Mouse (Mus musculus) Muller cell, postnatal 12 days (primary cell): ENCODE data around the gene Abcb5.

ENCODE experiments used
- DNase-seq: peaks from one replicate; pipeline ENCODE4 v3.0.0-alpha.2; 2015; ENCODE audit errors: inconsistent ontology term

The Abcb5 gene

GRCm38 (mm10) chr12:118848496-118849202, 117.6 kb downstream of the Abcb5 start:
- no peak for DNase-seq

DNA sequence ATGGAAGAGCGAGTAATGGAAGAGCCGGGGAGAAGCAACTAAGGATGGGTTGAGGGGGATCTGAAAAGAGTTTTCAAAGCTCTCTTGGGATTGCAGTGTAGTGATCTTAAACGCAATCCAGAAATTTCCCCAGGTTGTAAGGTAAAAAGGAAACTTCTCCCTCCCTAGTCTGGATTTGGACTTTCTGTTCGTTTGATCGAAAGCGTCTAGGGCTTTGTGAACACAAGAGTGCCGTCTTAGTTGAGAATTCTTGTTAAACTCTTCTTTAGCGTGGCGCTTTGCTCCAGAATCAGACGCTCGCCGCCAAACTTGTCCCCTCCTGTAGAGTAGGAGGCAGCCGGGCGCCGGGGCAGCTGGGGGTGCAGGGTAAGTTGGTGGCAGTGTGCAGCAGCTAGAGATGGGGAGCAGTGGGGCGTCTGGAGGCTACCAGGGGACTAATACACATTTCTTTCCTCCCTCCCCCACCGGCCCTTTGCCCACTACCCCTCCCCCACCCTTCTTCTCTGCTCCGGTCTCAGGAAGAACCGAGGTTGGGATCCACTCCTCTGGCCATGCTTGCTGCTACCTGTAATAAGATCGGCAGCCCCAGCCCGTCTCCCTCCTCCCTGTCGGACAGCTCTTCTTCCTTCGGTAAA, 118.2 kb downstream of the Abcb5 start:
- DNase-seq = no peak

- DNase-seq = no peak
These were observed 118.8 kb downstream of the Abcb5 start for GRCm38 (mm10) chr12:118847381-118847780.

GRCm38 (mm10) chr12:118846649-118847321, 119.4 kb downstream of the Abcb5 start:
- DNase-seq = no peak

- no peak for DNase-seq
These were observed 120.0 kb downstream of the Abcb5 start, which contains the start of gene Sp8 for GRCm38 (mm10) chr12:118846221-118846620. TSS of gene Sp8 (plus strand) at chr12:118846329.

GRCm38 (mm10) chr12:118845351-118845750, 120.9 kb downstream of the Abcb5 start:
- DNase-seq = no peak

GRCm38 (mm10) chr12:118844841-118845240, 121.4 kb downstream of the Abcb5 start:
- DNase-seq = no peak

GRCm38 (mm10) chr12:118844111-118844510, 122.1 kb downstream of the Abcb5 start:
- DNase-seq = no peak

DNA sequence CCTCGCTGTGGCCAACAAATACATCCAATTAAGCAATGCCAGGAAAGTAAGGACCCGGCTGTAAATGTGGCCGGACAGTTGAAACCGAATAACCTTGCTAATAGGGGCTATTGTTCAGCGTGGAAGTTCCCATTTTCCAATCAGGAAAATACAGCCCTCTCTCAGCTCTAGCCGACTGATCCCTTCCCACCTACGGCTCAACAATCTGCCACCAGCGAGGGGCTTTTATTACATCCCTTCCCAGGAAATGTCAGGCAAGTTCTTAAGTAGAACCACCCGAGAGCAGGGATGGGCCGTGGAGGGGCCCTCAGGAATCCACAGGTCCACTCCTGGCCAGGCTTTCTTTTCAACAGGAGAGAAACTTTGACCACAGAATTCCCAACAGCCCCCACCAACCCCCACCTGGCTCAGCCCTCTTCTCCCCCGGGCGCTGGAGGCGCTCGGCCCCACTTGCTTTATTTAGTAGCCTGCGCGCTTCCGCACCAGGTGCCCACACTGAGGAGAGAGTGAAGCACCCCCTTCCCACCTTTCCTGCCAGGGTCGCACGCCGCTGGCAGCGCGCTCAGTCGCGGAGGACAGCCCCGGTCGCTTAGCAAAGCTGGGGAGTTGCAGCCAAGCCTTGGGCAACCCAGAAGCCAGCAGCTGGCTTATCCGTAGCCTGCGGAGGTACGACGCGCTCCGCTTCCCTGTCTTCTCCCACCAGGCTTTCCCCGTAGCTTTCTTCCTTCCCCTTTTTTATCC, 123.4 kb downstream of the Abcb5 start:
- DNase-seq = no peak

DNA sequence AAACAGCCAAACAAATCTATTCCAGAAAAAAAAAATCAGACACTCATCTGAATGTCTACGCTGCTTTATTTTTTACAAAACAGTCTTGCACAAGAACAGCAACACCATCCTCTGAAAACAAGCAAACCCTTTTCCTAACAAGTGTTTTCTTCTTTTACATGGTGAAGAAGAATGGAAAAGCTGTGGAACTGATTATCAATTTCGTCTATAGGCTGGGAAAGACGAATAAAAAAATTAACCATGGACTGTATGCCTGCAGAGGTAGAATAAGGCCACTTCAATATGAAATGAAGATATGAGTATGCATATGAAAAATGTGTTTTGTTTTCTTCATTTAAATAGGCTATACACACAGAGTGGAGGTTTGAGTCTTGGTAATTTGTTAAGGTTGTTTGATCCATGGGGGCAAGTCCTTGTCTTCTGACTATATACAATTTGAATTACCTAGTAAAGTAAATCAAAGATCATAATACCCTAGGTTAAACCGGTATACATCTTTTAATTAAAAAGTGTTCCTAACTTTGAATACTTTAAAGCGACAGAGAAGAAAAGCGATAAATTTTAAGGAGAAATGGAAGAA, 124.2 kb downstream of the Abcb5 start:
- no peak for DNase-seq

- no peak for DNase-seq
These were observed 124.8 kb downstream of the Abcb5 start for GRCm38 (mm10) chr12:118841381-118841922.

DNA sequence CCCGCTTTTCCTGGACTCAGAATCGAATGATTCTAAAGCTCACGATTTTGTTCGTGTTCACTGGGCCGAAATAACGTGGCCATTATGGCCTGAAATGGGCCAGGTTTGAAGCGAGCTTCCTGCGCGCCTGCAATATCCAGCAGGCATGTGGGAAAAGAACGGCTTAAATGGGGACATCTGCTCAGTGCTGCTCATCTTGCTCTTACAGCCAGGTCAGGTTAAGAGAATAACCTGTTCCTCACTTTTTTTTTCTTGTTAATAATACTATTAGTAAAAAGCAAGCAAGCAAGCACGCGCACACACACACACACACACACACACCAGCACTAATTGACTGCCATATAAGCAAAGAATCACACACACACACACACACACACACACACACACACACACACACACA, 125.4 kb downstream of the Abcb5 start:
- no peak for DNase-seq

DNA sequence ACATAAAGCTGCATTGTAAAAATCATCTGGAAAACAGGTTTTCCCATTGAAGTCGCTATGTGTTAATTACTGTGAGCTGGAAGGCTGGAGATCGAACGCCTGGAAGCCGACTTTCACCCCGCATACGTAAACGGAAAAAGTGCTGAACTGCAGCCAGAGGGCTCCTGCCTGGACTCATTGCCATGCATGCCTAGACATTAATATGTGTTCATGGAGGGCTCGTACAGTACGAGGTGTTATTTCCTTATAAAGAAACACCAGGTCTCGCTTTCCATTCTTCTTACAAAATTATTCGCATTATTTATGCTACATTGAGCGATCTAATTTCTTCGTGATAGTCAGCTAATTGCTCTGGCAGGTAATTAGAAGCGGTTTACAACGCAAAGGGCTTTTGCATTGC, 125.9 kb downstream of the Abcb5 start:
- no peak for DNase-seq

DNA sequence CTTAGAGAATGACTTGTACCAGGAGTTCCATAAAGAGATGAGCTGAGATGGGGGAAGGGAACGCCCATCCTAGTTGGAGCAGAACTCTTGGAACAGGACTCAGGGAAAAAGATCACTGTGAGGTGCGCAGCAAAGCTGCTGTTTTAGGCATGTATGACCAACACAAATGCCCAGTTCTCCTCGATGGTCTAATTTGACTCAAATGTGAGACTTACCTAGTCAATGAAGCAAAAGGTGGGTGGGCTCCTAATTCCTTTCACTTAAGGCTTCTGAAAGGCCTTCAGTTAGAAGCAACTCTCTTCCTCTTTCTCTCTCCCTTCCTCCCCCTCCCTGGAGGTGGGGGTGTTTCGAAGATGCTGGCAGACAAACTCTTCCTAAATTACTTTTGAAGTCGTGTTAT, 126.8 kb downstream of the Abcb5 start:
- no peak for DNase-seq

DNA sequence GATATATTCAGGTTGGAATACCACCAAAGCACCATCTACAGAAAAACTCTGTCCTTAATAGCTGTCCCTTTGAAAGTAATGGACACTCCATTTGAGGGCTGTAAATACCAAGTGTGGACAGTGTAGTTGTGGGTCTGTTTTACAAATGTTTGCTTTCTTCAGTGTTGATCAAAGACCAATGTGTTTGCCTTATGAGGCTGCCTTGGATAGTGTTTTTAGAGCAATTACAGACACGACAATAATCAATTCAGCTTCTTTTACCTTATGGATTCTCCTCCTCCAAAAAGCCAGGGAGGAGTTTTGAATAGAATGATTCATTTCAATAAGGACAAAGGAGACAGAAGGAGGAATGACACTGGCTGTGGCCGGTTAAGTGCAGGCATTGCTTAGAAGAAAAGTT, 128.0 kb downstream of the Abcb5 start:
- DNase-seq = no peak

GRCm38 (mm10) chr12:118837361-118837760, 128.9 kb downstream of the Abcb5 start:
- DNase-seq = no peak

DNA sequence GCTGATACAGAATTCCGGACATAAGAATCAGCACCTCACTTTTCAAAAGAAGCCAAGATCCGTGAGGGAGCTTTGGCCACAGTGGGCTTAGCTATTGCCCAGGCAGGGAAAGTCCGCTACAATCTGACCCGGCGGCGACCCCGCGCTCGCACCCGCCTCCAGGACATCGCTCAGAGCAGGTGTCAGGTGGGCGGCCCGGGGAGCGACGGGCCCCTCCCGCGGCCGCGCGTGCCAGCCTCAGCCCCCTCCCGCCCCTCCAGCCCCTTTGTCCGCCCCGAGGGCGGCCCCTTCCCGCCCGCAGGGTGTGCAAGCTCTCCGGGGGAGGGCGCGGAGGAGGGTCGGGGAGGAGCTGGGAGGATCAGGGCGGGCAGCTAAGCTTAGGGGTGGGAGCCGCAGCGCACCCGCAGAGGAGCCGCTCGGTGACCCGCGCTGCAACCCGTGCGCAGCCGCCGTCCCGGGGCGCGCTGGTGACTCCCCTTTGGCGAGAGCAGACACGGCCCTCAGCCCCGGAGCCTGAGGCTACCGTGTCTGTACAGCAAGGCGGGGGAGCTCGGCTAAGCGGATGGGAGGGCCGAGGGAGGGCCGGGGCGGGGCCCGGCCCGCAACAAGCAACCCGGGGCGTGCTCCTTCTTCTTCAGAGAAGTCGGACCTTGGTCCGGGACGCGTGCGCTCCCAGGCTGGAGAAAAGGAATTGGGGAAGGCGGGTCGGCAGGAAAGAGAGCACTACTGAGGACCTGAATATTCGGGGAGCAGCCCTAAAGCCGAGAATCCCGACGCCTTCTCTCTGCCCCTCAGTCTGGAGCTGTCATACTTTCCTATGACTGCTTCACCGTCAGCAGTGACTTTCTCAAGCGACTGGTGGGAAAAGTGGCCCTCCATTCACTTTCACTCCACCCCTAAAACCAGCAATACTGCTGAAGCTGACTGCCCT, 129.5 kb downstream of the Abcb5 start:
- DNase-seq = peak; percentile 74

GRCm38 (mm10) chr12:118829881-118830280, 136.3 kb downstream of the Abcb5 start:
- DNase-seq = no peak
